Mouse (Mus musculus): ENCODE data around the gene Entpd8. TPM values are rescaled to one million over a fixed set of nuclear protein-coding genes. Genes with fewer than 3 reads are reported as not detected.

The Entpd8 gene
- polyA plus RNA-seq, 1 experiment: 0.58 TPM

GRCm38 (mm10) chr2:25065537-25065936, 14.6 kb upstream of the Entpd8 start:
- H3K27me3 ChIP-seq (ENCODE audit: control insufficient read depth, insufficient read depth, low read length): no peaks in the 10 kb centered on the region
- no peak for TF ChIP-seq POLR2A (IDR thresholded peaks at IDR 0.05; ENCODE audit: control insufficient read depth, extremely low read depth, insufficient read depth, low read length, poor library complexity)
- no peak for TF ChIP-seq CTCF (IDR thresholded peaks at IDR 0.05; ENCODE audit: borderline replicate concordance, control insufficient read depth, extremely low read depth, insufficient read depth, low read length, poor library complexity)
- no peaks in the 10 kb centered on the region for H3K4me1 ChIP-seq (replicated peaks; ENCODE audit: control insufficient read depth, insufficient read depth, low read length)
- no peak for DNase-seq
- H3K4me3 ChIP-seq (ENCODE audit: control insufficient read depth, insufficient read depth, low read length): no peak overlapping the region
- H3K27ac ChIP-seq (ENCODE audit: control insufficient read depth, insufficient read depth, low read length): no peak overlapping the region
- H3K36me3 ChIP-seq (ENCODE audit: control insufficient read depth, insufficient read depth, low read length): no peaks in the 10 kb centered on the region

- H3K4me1 ChIP-seq (replicated peaks; ENCODE audit: control insufficient read depth, insufficient read depth, low read length): no peaks in the 10 kb centered on the region
- H3K27ac ChIP-seq (ENCODE audit: control insufficient read depth, insufficient read depth, low read length): no peak overlapping the region
- 92% methylated on average over 4 of the region's 4 CpGs for WGBS
- H3K36me3 ChIP-seq (ENCODE audit: control insufficient read depth, insufficient read depth, low read length): no peaks in the 10 kb centered on the region
- no peak for DNase-seq
- no peaks in the 10 kb centered on the region for H3K27me3 ChIP-seq (ENCODE audit: control insufficient read depth, insufficient read depth, low read length)
- H3K4me3 ChIP-seq (ENCODE audit: control insufficient read depth, insufficient read depth, low read length): no peak overlapping the region
- no peak for TF ChIP-seq POLR2A (IDR thresholded peaks at IDR 0.05; ENCODE audit: control insufficient read depth, extremely low read depth, insufficient read depth, low read length, poor library complexity)
- no peak for TF ChIP-seq CTCF (IDR thresholded peaks at IDR 0.05; ENCODE audit: borderline replicate concordance, control insufficient read depth, extremely low read depth, insufficient read depth, low read length, poor library complexity)
Observed at GRCm38 (mm10) chr2:25066552-25066951, 13.6 kb upstream of the Entpd8 start.

- H3K27ac ChIP-seq (ENCODE audit: control insufficient read depth, insufficient read depth, low read length): no peak overlapping the region
- no peak overlapping the region for H3K4me3 ChIP-seq (ENCODE audit: control insufficient read depth, insufficient read depth, low read length)
- WGBS: 94% methylated on average over 4 of the region's 4 CpGs
- no peaks in the 10 kb centered on the region for H3K4me1 ChIP-seq (replicated peaks; ENCODE audit: control insufficient read depth, insufficient read depth, low read length)
- H3K27me3 ChIP-seq (ENCODE audit: control insufficient read depth, insufficient read depth, low read length): no peaks in the 10 kb centered on the region
- DNase-seq: no peak
- no peaks in the 10 kb centered on the region for H3K36me3 ChIP-seq (ENCODE audit: control insufficient read depth, insufficient read depth, low read length)
- TF ChIP-seq CTCF (IDR thresholded peaks at IDR 0.05; ENCODE audit: borderline replicate concordance, control insufficient read depth, extremely low read depth, insufficient read depth, low read length, poor library complexity) (no peak), POLR2A (IDR thresholded peaks at IDR 0.05; ENCODE audit: control insufficient read depth, extremely low read depth, insufficient read depth, low read length, poor library complexity) (no peak)
Observed at GRCm38 (mm10) chr2:25069537-25069936, 10.6 kb upstream of the Entpd8 start.

- H3K27ac ChIP-seq (ENCODE audit: control insufficient read depth, insufficient read depth, low read length): no peak overlapping the region
- 92% methylated on average over 4 of the region's 4 CpGs for WGBS
Observed at GRCm38 (mm10) chr2:25072398-25072797, 7.7 kb upstream of the Entpd8 start.

GRCm38 (mm10) chr2:25075506-25075905, 4.6 kb upstream of the Entpd8 start:
- no peak overlapping the region for H3K4me3 ChIP-seq (ENCODE audit: control insufficient read depth, insufficient read depth, low read length)
- DNase-seq: no peak

More at GRCm38 (mm10) chr2:25072398-25072797, 7.7 kb upstream of the Entpd8 start:
- Histone ChIP-seq H3K4me1 (replicated peaks; ENCODE audit: control insufficient read depth, insufficient read depth, low read length) (no peaks in the 10 kb centered on the region), H3K4me3 (ENCODE audit: control insufficient read depth, insufficient read depth, low read length) (no peak overlapping the region), H3K27me3 (ENCODE audit: control insufficient read depth, insufficient read depth, low read length) (no peaks in the 10 kb centered on the region), H3K36me3 (ENCODE audit: control insufficient read depth, insufficient read depth, low read length) (no peaks in the 10 kb centered on the region)
- TF ChIP-seq POLR2A (IDR thresholded peaks at IDR 0.05; ENCODE audit: control insufficient read depth, extremely low read depth, insufficient read depth, low read length, poor library complexity) (no peak), CTCF (IDR thresholded peaks at IDR 0.05; ENCODE audit: borderline replicate concordance, control insufficient read depth, extremely low read depth, insufficient read depth, low read length, poor library complexity) (no peak)
- no peak for DNase-seq

GRCm38 (mm10) chr2:25078967-25079366, 1.1 kb upstream of the Entpd8 start:
- Histone ChIP-seq H3K4me1 (replicated peaks; ENCODE audit: control insufficient read depth, insufficient read depth, low read length) (no peaks in the 10 kb centered on the region), H3K36me3 (ENCODE audit: control insufficient read depth, insufficient read depth, low read length) (no peaks in the 10 kb centered on the region), H3K27me3 (ENCODE audit: control insufficient read depth, insufficient read depth, low read length) (no peaks in the 10 kb centered on the region), H3K4me3 (ENCODE audit: control insufficient read depth, insufficient read depth, low read length) (no peak overlapping the region), H3K27ac (ENCODE audit: control insufficient read depth, insufficient read depth, low read length) (no peak overlapping the region)
- DNase-seq: no peak
- TF ChIP-seq POLR2A (IDR thresholded peaks at IDR 0.05; ENCODE audit: control insufficient read depth, extremely low read depth, insufficient read depth, low read length, poor library complexity): no peak
- no peak for TF ChIP-seq CTCF (IDR thresholded peaks at IDR 0.05; ENCODE audit: borderline replicate concordance, control insufficient read depth, extremely low read depth, insufficient read depth, low read length, poor library complexity)
- WGBS: 89% methylated on average over 1 of the region's 1 CpGs

More at GRCm38 (mm10) chr2:25075506-25075905, 4.6 kb upstream of the Entpd8 start:
- no peaks in the 10 kb centered on the region for H3K27me3 ChIP-seq (ENCODE audit: control insufficient read depth, insufficient read depth, low read length)
- 87% methylated on average over 4 of the region's 4 CpGs for WGBS
- H3K36me3 ChIP-seq (ENCODE audit: control insufficient read depth, insufficient read depth, low read length): no peaks in the 10 kb centered on the region
- H3K27ac ChIP-seq (ENCODE audit: control insufficient read depth, insufficient read depth, low read length): no peak overlapping the region
- no peak for TF ChIP-seq CTCF (IDR thresholded peaks at IDR 0.05; ENCODE audit: borderline replicate concordance, control insufficient read depth, extremely low read depth, insufficient read depth, low read length, poor library complexity)
- TF ChIP-seq POLR2A (IDR thresholded peaks at IDR 0.05; ENCODE audit: control insufficient read depth, extremely low read depth, insufficient read depth, low read length, poor library complexity): no peak
- H3K4me1 ChIP-seq (replicated peaks; ENCODE audit: control insufficient read depth, insufficient read depth, low read length): no peaks in the 10 kb centered on the region

DNA sequence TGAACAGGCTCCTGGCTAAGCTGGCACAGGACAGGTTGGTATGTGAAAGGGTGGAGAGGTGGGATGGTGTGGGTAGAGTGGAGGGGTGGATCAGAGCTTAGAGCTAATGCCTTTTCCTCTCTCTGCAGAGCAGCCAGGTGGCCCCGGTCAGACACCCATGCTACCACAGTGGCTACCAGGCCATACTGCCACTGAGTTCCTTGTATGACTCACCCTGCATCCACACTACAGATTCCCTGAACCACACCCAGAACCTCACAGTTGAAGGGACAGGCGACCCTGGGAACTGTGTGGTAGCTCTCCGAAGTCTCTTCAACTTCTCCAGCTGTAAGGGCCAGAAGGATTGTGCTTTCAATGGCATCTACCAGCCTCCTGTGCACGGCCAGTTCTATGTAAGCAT, 3.6 kb downstream of the Entpd8 start:
- no peak overlapping the region for H3K4me3 ChIP-seq (ENCODE audit: control insufficient read depth, insufficient read depth, low read length)
- no peaks in the 10 kb centered on the region for H3K36me3 ChIP-seq (ENCODE audit: control insufficient read depth, insufficient read depth, low read length)
- TF ChIP-seq POLR2A (IDR thresholded peaks at IDR 0.05; ENCODE audit: control insufficient read depth, extremely low read depth, insufficient read depth, low read length, poor library complexity): no peak
- H3K4me1 ChIP-seq (replicated peaks; ENCODE audit: control insufficient read depth, insufficient read depth, low read length): no peaks in the 10 kb centered on the region
- no peaks in the 10 kb centered on the region for H3K27me3 ChIP-seq (ENCODE audit: control insufficient read depth, insufficient read depth, low read length)
- WGBS: 83% methylated on average over 4 of the region's 4 CpGs
- no peak overlapping the region for H3K27ac ChIP-seq (ENCODE audit: control insufficient read depth, insufficient read depth, low read length)
- no peak for DNase-seq
